Mouse (Mus musculus): ENCODE measurements around the gene Timm17a.

Timm17a gene

GRCm38 (mm10) chr1:135313284-135314031, at the start of gene Timm17a:
TSS of gene Timm17a (minus strand) at chr1:135313778.
- in situ Hi-C loops (cut with MboI; ENCODE audit: low pct_unique_long_range_greater_than_20kb in 1 of 2, low sequenced_read_pairs in 2 of 2, unreplicated experiment in 1 of 2) = no loop called here

- in situ Hi-C loops (cut with MboI; ENCODE audit: low pct_unique_long_range_greater_than_20kb in 1 of 2, low sequenced_read_pairs in 2 of 2, unreplicated experiment in 1 of 2) = loop anchor here (10.0 kb wide), 3 partner anchors 87 to 207 kb away; no protein-coding TSS in a partner anchor
Measured at GRCm38 (mm10) chr1:135362115-135362514, 48.5 kb upstream of the Timm17a start.

- in situ Hi-C loops (cut with MboI; ENCODE audit: low pct_unique_long_range_greater_than_20kb in 1 of 2, low sequenced_read_pairs in 2 of 2, unreplicated experiment in 1 of 2) = loop anchor here (10.0 kb wide), 3 partner anchors 87 to 207 kb away; no protein-coding TSS in a partner anchor
Measured at GRCm38 (mm10) chr1:135361491-135361890, 47.9 kb upstream of the Timm17a start.

- in situ Hi-C loops (cut with MboI; ENCODE audit: low pct_unique_long_range_greater_than_20kb in 1 of 2, low sequenced_read_pairs in 2 of 2, unreplicated experiment in 1 of 2) = no loop called here
Measured at GRCm38 (mm10) chr1:135359071-135359470, 45.5 kb upstream of the Timm17a start.

GRCm38 (mm10) chr1:135351953-135352352, 38.4 kb upstream of the Timm17a start:
- in situ Hi-C loops (cut with MboI; ENCODE audit: low pct_unique_long_range_greater_than_20kb in 1 of 2, low sequenced_read_pairs in 2 of 2, unreplicated experiment in 1 of 2) = no loop called here

- in situ Hi-C loops (cut with MboI; ENCODE audit: low pct_unique_long_range_greater_than_20kb in 1 of 2, low sequenced_read_pairs in 2 of 2, unreplicated experiment in 1 of 2) = no loop called here
Measured at GRCm38 (mm10) chr1:135347498-135348169, 34.1 kb upstream of the Timm17a start.

GRCm38 (mm10) chr1:135346891-135347290, 33.3 kb upstream of the Timm17a start:
- in situ Hi-C loops (cut with MboI; ENCODE audit: low pct_unique_long_range_greater_than_20kb in 1 of 2, low sequenced_read_pairs in 2 of 2, unreplicated experiment in 1 of 2) = no loop called here

GRCm38 (mm10) chr1:135344026-135344425, 30.4 kb upstream of the Timm17a start:
- in situ Hi-C loops (cut with MboI; ENCODE audit: low pct_unique_long_range_greater_than_20kb in 1 of 2, low sequenced_read_pairs in 2 of 2, unreplicated experiment in 1 of 2) = no loop called here

- in situ Hi-C loops (cut with MboI; ENCODE audit: low pct_unique_long_range_greater_than_20kb in 1 of 2, low sequenced_read_pairs in 2 of 2, unreplicated experiment in 1 of 2) = no loop called here
Measured at GRCm38 (mm10) chr1:135341947-135342346, 28.4 kb upstream of the Timm17a start.

GRCm38 (mm10) chr1:135330578-135330977, 17.0 kb upstream of the Timm17a start:
- in situ Hi-C loops (cut with MboI; ENCODE audit: low pct_unique_long_range_greater_than_20kb in 1 of 2, low sequenced_read_pairs in 2 of 2, unreplicated experiment in 1 of 2) = no loop called here

- in situ Hi-C loops (cut with MboI; ENCODE audit: low pct_unique_long_range_greater_than_20kb in 1 of 2, low sequenced_read_pairs in 2 of 2, unreplicated experiment in 1 of 2) = no loop called here
Measured at GRCm38 (mm10) chr1:135328368-135328767, 14.8 kb upstream of the Timm17a start.

GRCm38 (mm10) chr1:135325934-135326333, 12.4 kb upstream of the Timm17a start:
- in situ Hi-C loops (cut with MboI; ENCODE audit: low pct_unique_long_range_greater_than_20kb in 1 of 2, low sequenced_read_pairs in 2 of 2, unreplicated experiment in 1 of 2) = no loop called here

- in situ Hi-C loops (cut with MboI; ENCODE audit: low pct_unique_long_range_greater_than_20kb in 1 of 2, low sequenced_read_pairs in 2 of 2, unreplicated experiment in 1 of 2) = no loop called here
Measured at GRCm38 (mm10) chr1:135324571-135324970, 11.0 kb upstream of the Timm17a start, which contains the start of gene Lmod1. TSS of gene Lmod1 (plus strand) at chr1:135324807.

- in situ Hi-C loops (cut with MboI; ENCODE audit: low pct_unique_long_range_greater_than_20kb in 1 of 2, low sequenced_read_pairs in 2 of 2, unreplicated experiment in 1 of 2) = no loop called here
Measured at GRCm38 (mm10) chr1:135323367-135323901, 9.9 kb upstream of the Timm17a start.

GRCm38 (mm10) chr1:135312201-135312600, 1.4 kb downstream of the Timm17a start:
- in situ Hi-C loops (cut with MboI; ENCODE audit: low pct_unique_long_range_greater_than_20kb in 1 of 2, low sequenced_read_pairs in 2 of 2, unreplicated experiment in 1 of 2) = no loop called here

GRCm38 (mm10) chr1:135311356-135311755, 2.2 kb downstream of the Timm17a start:
- in situ Hi-C loops (cut with MboI; ENCODE audit: low pct_unique_long_range_greater_than_20kb in 1 of 2, low sequenced_read_pairs in 2 of 2, unreplicated experiment in 1 of 2) = no loop called here

- in situ Hi-C loops (cut with MboI; ENCODE audit: low pct_unique_long_range_greater_than_20kb in 1 of 2, low sequenced_read_pairs in 2 of 2, unreplicated experiment in 1 of 2) = no loop called here
Measured at GRCm38 (mm10) chr1:135290908-135291307, 22.7 kb downstream of the Timm17a start.

- in situ Hi-C loops (cut with MboI; ENCODE audit: low pct_unique_long_range_greater_than_20kb in 1 of 2, low sequenced_read_pairs in 2 of 2, unreplicated experiment in 1 of 2) = no loop called here
Measured at GRCm38 (mm10) chr1:135286311-135286710, 27.3 kb downstream of the Timm17a start.

GRCm38 (mm10) chr1:135283826-135284291, 29.7 kb downstream of the Timm17a start, which contains the start of gene Rnpep:
TSS of gene Rnpep (minus strand) at chr1:135284084.
- in situ Hi-C loops (cut with MboI; ENCODE audit: low pct_unique_long_range_greater_than_20kb in 1 of 2, low sequenced_read_pairs in 2 of 2, unreplicated experiment in 1 of 2) = no loop called here
